Mouse (Mus musculus) heart, embryonic 12.5 days (tissue): ENCODE results near the gene Slc35e3. TPM values are rescaled to one million over a fixed set of nuclear protein-coding genes. Genes with fewer than 3 reads are reported as not detected.
"Not testable (repeated sequence)": the region's sequence is repeated elsewhere in the genome, so short reads cannot be mapped to it uniquely, and the experiment has no call there.

Source experiments
- ATAC-seq: fragments of 200-750 bp; cut with Nextera tagmentation; 2 replicates; pipeline ENCODE4 v1.8.0; 2017; ENCODE audit warnings: moderate TSS enrichment, moderate library complexity; ENCODE audit not compliant: insufficient number of reproducible peaks, low FRiP score
- H3K27ac ChIP-seq: fragments of 300-500 bp; sonication (generic); 2 replicates; pipeline ENCODE4 v1.5.1; 2016; ENCODE audit warnings: mild to moderate bottlenecking, moderate library complexity; ENCODE audit not compliant: poor library complexity, severe bottlenecking
- H3K27me3 ChIP-seq: fragments of 300-500 bp; sonication (generic); replicated peaks from 2 replicates; pipeline ENCODE4 v1.6.1; 2016; ENCODE audit warnings: mild to moderate bottlenecking, moderate library complexity
- H3K36me3 ChIP-seq: fragments of 300-500 bp; sonication (generic); 2 replicates; pipeline ENCODE4 v1.6.1; 2016; ENCODE audit warnings: mild to moderate bottlenecking, moderate library complexity
- H3K4me1 ChIP-seq: fragments of 300-500 bp; sonication (generic); replicated peaks from 2 replicates; pipeline ENCODE4 v1.6.1; 2016; ENCODE audit warnings: mild to moderate bottlenecking
- H3K4me2 ChIP-seq: fragments of 300-500 bp; sonication (generic); 2 replicates; pipeline ENCODE4 v1.6.1; 2016; ENCODE audit warnings: mild to moderate bottlenecking, moderate library complexity
- H3K4me3 ChIP-seq: fragments of 300-500 bp; sonication (generic); 2 replicates; pipeline ENCODE4 v1.5.1; 2016; ENCODE audit warnings: mild to moderate bottlenecking
- H3K9ac ChIP-seq: fragments of 300-500 bp; sonication (generic); 2 replicates; pipeline ENCODE4 v1.6.1; 2016; ENCODE audit warnings: mild to moderate bottlenecking, moderate library complexity
- H3K9me3 ChIP-seq: fragments of 300-500 bp; sonication (generic); replicated peaks from 2 replicates; pipeline ENCODE4 v1.6.1; 2016; ENCODE audit warnings: mild to moderate bottlenecking, moderate library complexity
- WGBS: fragments of 180-500 bp; shearing (Covaris S2); methylation state at CpG from one replicate; pipeline ENCODE4 v1.1.7; 2016; 5-methylcytosine and 5-hydroxymethylcytosine counted together
- polyA plus RNA-seq: library from polyadenylated mRNA; unstranded; fragments of >200 nt; fragmentation: Nextera tagmentation; extraction: Ambion mirVana; gene quantifications from 2 replicates; pipeline ENCODE4 v1.2.1, GENCODE M21; 2016

Gene Slc35e3
- polyA plus RNA-seq, 1 experiment from 2014 or later, result 13.0 TPM

- 91% methylated on average over 8 of the region's 8 CpGs for WGBS
- Histone ChIP-seq H3K36me3 (peaks cover 44% of the 10 kb centered on the region), H3K4me1 (peaks cover 25% of the 10 kb centered on the region)
- H3K27ac ChIP-seq, H3K4me2 ChIP-seq, ATAC-seq, H3K27me3 ChIP-seq, H3K4me3 ChIP-seq, H3K9me3 ChIP-seq, H3K9ac ChIP-seq: not testable (repeated sequence)
Observed at GRCm38 (mm10) chr10:117737498-117737897, 8.7 kb downstream of the Slc35e3 start.

DNA sequence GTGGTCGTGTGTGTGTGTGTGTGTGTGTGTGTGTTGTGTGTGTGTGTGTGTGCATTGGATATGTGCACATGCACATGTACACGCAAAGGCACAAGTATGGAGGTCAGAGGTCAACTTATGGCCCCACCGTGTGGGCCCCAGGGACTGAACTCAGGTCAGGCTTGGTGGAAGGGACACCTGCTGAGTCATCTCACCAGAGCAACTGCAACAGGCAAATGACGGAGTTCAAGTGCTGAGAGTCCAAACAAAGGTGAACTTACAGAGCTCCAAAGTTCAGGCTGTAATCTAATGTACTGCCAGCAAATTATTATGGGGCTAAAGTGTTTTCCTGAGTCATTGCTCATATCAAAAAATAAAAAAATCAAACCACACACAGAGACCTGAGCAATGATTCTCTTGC lies 9.1 kb downstream of the Slc35e3 start:
- Histone ChIP-seq H3K4me1 (peaks cover 25% of the 10 kb centered on the region), H3K27me3 (no peaks in the 10 kb centered on the region), H3K27ac (no peak overlapping the region), H3K9me3 (no peaks in the 10 kb centered on the region), H3K9ac (no peak overlapping the region), H3K4me3 (no peak overlapping the region), H3K36me3 (peaks cover 44% of the 10 kb centered on the region), H3K4me2 (no peak overlapping the region)
- no peak for ATAC-seq
- WGBS, result 79% methylated on average over 4 of the region's 4 CpGs

DNA sequence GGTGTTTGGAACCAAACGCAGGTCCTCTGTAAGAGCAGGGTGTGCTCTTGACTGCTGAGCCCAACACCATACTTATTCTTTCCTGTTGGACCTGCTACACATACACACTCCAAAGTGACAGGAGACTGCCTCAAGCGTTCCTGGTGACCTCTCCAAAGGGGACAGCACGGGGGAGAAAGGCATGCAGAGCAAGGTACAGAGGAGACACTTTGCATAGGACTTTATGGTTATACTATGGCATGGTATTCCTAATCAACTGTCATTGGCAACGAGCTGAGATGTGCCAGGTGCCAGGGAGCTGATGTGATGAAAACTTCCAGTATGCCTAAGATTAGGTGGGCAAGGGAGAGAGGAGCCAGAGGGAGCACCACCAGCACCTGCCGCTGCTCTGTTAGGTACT lies 9.6 kb downstream of the Slc35e3 start:
- H3K36me3 ChIP-seq, result peaks cover 44% of the 10 kb centered on the region
- no peak overlapping the region for H3K27ac ChIP-seq
- H3K27me3 ChIP-seq, result no peaks in the 10 kb centered on the region
- peaks cover 20% of the 10 kb centered on the region for H3K4me1 ChIP-seq
- H3K4me2 ChIP-seq, result no peak overlapping the region
- whole genome bisulfite sequencing, result 72% methylated on average over 5 of the region's 5 CpGs
- ATAC-seq, result no peak
- no peak overlapping the region for H3K4me3 ChIP-seq
- no peak overlapping the region for H3K9ac ChIP-seq
- no peaks in the 10 kb centered on the region for H3K9me3 ChIP-seq

DNA sequence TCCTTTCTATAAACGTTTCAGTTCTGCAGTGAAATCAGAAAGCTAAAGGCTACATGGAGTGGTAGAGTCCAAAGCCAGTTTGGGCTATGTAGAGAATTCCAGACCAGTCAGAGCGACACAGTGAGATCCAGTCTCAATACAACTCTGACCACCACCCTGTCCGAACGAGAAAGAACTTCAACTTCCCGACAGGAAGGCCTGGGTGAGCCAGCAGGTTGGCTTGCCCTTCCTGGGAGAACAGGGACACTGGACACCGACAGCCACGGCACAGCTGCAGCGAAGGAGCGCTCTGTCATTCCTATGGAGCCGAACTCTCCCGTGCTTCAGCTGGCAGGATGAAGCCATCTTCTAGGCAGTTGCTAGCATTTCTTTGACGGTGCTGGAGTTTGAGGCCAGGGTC lies 10.8 kb downstream of the Slc35e3 start:
- not testable (repeated sequence) for ATAC-seq, H3K9me3 ChIP-seq, H3K27me3 ChIP-seq, H3K9ac ChIP-seq, H3K4me2 ChIP-seq, H3K27ac ChIP-seq, H3K4me3 ChIP-seq
- WGBS, result 81% methylated on average over 12 of the region's 12 CpGs
- H3K36me3 ChIP-seq, result peaks cover 43% of the 10 kb centered on the region
- peaks cover 18% of the 10 kb centered on the region for H3K4me1 ChIP-seq

- H3K9ac ChIP-seq, ATAC-seq, H3K27me3 ChIP-seq, H3K9me3 ChIP-seq, H3K4me3 ChIP-seq, H3K4me2 ChIP-seq, H3K27ac ChIP-seq: not testable (repeated sequence)
- Histone ChIP-seq H3K4me1 (peaks cover 18% of the 10 kb centered on the region), H3K36me3 (peaks cover 32% of the 10 kb centered on the region)
- 60% methylated on average over 10 of the region's 10 CpGs for WGBS
Observed at GRCm38 (mm10) chr10:117734104-117734852, 11.9 kb downstream of the Slc35e3 start.

- H3K27ac ChIP-seq, H3K9me3 ChIP-seq, H3K4me2 ChIP-seq, ATAC-seq, H3K27me3 ChIP-seq, H3K9ac ChIP-seq, H3K4me3 ChIP-seq: not testable (repeated sequence)
- Histone ChIP-seq H3K4me1 (peaks cover 16% of the 10 kb centered on the region), H3K36me3 (peaks cover 25% of the 10 kb centered on the region)
- 14% methylated on average over 8 of the region's 8 CpGs for WGBS
Observed at GRCm38 (mm10) chr10:117733626-117734025, 12.5 kb downstream of the Slc35e3 start.

GRCm38 (mm10) chr10:117732962-117733592 lies 13.1 kb downstream of the Slc35e3 start:
- ATAC-seq, result 0 out of 2 replicates have a peak, but pooled peaks have one; percentile 41
- peaks cover 20% of the 10 kb centered on the region for H3K36me3 ChIP-seq
- no peaks in the 10 kb centered on the region for H3K27me3 ChIP-seq
- H3K4me3 ChIP-seq, result no peak overlapping the region
- no peaks in the 10 kb centered on the region for H3K9me3 ChIP-seq
- no peak overlapping the region for H3K9ac ChIP-seq
- no peak overlapping the region for H3K27ac ChIP-seq
- no peak overlapping the region for H3K4me2 ChIP-seq
- H3K4me1 ChIP-seq, result peaks cover 15% of the 10 kb centered on the region
- WGBS, result 40% methylated on average over 14 of the region's 14 CpGs

GRCm38 (mm10) chr10:117732184-117732583 lies 14.0 kb downstream of the Slc35e3 start:
- H3K27ac ChIP-seq, result no peak overlapping the region
- H3K9ac ChIP-seq, result no peak overlapping the region
- no peaks in the 10 kb centered on the region for H3K27me3 ChIP-seq
- H3K36me3 ChIP-seq, result peaks cover 12% of the 10 kb centered on the region
- no peak overlapping the region for H3K4me3 ChIP-seq
- H3K4me2 ChIP-seq, result no peak overlapping the region
- H3K4me1 ChIP-seq, result peaks cover 15% of the 10 kb centered on the region
- 61% methylated on average over 5 of the region's 5 CpGs for WGBS
- no peaks in the 10 kb centered on the region for H3K9me3 ChIP-seq
- ATAC-seq, result no peak

GRCm38 (mm10) chr10:117731244-117732101 lies 14.7 kb downstream of the Slc35e3 start:
- Histone ChIP-seq H3K27ac (no peak overlapping the region), H3K9ac (no peak overlapping the region), H3K4me1 (peaks cover 15% of the 10 kb centered on the region), H3K4me2 (0 out of 2 replicates have a peak overlapping the region, but pooled peaks have one; percentile 8), H3K9me3 (no peaks in the 10 kb centered on the region), H3K36me3 (peaks cover 5% of the 10 kb centered on the region), H3K4me3 (no peak overlapping the region), H3K27me3 (no peaks in the 10 kb centered on the region)
- peak; percentile 64 for ATAC-seq
- 48% methylated on average over 15 of the region's 15 CpGs for WGBS

- no peaks in the 10 kb centered on the region for H3K27me3 ChIP-seq
- H3K9ac ChIP-seq, result no peak overlapping the region
- no peak overlapping the region for H3K4me3 ChIP-seq
- no peaks in the 10 kb centered on the region for H3K9me3 ChIP-seq
- WGBS, result 88% methylated on average over 12 of the region's 12 CpGs
- no peak for ATAC-seq
- peaks cover 15% of the 10 kb centered on the region for H3K4me1 ChIP-seq
- H3K36me3 ChIP-seq, result no peaks in the 10 kb centered on the region
- no peak overlapping the region for H3K27ac ChIP-seq
- H3K4me2 ChIP-seq, result no peak overlapping the region
Observed at GRCm38 (mm10) chr10:117730637-117731203, 15.4 kb downstream of the Slc35e3 start.

DNA sequence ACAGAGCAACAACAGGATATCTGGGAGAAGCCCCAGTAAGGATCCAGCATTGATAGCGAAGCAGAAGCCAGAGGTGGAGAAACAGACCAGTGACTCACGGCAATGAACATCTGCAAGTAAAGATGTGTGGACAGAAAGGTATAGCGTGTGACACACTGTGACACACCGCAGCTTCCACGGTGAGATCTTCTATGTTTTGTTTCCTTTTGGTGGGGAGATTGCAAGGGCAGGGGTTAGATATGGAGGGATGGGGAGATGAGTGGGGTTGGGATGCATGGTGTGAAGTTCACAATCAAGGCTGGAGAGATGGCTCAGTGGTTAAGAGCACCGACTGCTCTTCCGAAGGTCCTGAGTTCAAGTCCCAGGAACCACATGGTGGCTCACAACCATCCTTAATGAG lies 16.0 kb downstream of the Slc35e3 start:
- 90% methylated on average over 7 of the region's 7 CpGs for WGBS
- no peak overlapping the region for H3K27ac ChIP-seq
- H3K27me3 ChIP-seq, result no peaks in the 10 kb centered on the region
- no peak overlapping the region for H3K4me3 ChIP-seq
- H3K4me2 ChIP-seq, result no peak overlapping the region
- no peak overlapping the region for H3K9ac ChIP-seq
- no peak for ATAC-seq
- no peaks in the 10 kb centered on the region for H3K36me3 ChIP-seq
- H3K4me1 ChIP-seq, result peaks cover 15% of the 10 kb centered on the region
- H3K9me3 ChIP-seq, result no peaks in the 10 kb centered on the region
